Mouse (Mus musculus): ENCODE data around the gene Osm. TPM values are rescaled to one million over a fixed set of nuclear protein-coding genes. Genes with fewer than 3 reads are reported as not detected.

Osm gene
- total RNA-seq (2021), result not detected

DNA sequence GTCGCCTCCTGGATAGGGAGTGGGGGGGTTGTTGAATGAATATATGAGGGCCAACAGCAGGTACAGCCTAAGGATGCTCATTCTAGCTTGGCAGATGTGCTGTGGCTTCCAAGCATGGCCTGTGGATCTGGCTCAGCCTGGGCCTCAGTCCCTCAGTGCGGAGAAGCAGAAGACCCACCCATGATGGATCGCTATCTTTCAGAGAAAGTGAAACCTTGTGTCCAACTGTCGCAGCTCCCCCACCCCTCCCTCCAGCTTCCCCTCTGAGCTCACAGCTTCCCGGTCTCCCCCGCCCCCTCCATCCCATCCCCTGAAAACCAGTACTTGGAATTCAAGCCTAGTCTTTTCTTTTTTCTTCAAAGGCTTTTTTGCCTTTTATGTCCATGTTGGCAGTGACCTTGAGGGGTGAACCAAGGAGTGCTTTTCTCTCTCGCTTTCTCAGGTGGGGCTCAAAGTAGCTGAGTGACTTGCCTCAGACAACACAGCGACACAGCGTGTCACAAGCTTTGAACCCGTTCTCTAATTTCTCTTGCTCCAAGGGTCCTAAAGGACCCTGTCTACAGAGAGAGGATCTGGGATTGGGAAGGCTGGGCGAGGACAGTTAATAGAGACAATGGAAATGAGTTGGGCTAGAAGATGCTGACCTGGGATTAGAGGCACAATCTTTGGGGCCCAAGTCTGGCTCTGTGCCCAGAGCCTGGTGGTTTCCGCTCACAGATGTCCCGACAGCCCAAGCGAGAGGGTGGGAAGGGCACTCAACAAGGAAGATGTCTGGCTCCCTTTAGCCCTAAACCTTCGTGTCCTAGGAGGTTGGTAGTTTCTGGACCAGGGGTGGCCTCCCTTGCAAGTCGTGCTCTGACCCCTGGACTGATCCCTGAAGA is at the start of gene Osm:
Osm (plus strand) TSS at position 756 of the 881 bp plus-strand sequence.
- no peak for DNase-seq
- intact Hi-C loops (cut with DNase I), result no loop called here

DNA sequence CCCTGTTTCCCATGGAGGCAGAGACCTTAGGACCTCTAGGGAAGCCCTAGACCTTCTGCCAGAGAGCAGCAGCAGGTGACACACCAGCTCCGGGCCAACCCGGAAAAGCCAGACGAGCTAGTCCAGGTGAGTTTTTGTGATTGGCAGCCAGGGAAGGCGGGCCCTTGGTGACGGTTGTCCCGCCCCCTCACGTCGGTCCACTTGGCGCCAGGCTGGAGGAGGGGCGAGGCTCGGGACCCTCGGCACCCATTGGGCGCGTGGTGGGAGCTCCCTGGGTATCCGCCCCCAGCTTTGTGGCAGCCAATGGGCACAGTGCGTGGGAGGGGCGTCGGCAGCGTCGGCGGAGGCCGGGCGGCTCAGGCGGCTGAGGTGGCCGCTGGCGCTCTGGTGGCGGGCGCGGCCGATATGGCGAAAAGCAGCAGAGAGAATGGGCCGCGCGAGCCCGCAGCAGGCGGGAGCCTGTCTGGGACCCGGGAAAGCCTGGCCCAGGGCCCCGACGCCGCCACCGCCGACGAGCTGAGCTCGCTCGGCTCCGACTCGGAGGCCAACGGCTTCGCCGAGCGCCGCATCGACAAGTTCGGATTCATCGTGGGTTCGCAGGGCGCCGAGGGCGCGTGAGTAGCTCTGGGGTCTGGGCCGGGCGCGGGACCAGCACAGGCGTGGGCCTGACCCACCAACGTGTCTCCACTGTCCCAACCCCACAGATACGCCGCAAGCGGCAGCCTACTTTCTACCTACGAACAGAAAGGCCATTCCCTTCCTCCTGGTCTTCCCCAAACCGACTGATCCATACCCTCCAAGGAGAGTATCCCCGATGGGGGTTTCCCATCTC is 49.5 kb upstream of the Osm start, which contains the start of gene Tbc1d10a:
Tbc1d10a (plus strand) TSS at position 304 of the 832 bp plus-strand sequence.
- DNase-seq, result peak; percentile 98 to 99
- intact Hi-C loops (cut with DNase I), result loop anchor here (2.0 kb wide), 1 partner anchor 16 kb away; no protein-coding TSS in a partner anchor

DNA sequence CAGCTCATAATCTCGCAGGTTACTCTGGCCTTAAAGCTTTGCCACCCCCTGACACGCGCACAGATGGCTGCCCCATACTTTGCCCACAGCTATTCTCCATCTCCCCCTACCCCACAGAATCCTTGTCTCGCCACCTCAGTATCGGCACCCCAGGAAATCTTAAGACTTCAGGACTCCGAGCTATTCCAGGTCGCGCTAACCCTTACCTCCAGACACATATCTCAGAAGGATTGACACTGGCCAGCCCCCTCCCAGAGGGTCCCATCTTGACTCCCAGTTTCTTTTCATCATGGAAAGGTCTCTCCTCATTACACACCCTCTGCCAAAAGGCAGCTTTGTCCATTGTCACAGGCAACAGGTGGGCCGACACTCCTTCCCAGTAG is 48.9 kb upstream of the Osm start:
- no peak for DNase-seq
- intact Hi-C loops (cut with DNase I), result loop anchor here (2.0 kb wide), 1 partner anchor 15 kb away; no protein-coding TSS in a partner anchor

DNA sequence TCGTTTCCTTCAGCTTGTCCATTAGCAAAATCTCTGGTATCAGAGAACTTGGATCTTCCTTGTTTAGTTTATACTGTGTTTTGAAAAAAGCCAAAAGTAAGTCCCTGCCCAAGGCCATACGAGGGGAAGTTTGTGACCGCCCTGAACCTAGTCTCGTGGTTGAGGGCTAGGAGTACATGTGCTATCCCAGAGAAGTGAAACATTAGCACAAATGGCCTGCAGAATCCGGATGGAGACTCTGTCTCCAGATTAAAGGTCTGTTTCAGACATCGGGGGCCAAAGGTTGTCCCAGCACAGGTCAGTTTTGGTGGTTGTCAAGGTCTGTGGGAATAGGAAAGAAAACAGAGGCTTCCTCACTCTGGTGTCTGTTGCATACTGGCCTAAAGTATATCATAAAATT is 47.0 kb upstream of the Osm start:
- DNase-seq, result no peak
- intact Hi-C loops (cut with DNase I), result no loop called here

DNA sequence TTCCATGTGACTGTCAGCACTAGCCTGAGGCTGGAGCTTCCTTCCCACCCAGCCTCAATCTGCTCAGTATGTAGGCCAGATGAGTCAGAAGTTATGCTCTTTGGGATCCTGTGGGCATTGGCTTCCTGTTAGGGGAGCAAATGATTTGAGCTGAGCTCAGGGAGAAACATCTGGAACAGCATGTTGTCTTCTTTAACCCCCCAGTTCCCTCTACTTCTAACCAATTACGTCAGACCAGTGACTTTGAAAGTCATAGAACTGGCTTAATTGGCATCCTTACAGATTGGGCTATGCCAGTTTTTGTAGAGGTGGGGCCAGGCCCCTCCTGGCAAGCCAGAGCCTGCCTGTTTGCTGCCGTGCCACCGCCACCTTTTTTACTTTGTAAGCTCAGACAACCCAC is 45.5 kb upstream of the Osm start:
- intact Hi-C loops (cut with DNase I), result no loop called here
- DNase-seq, result peak in 1 of 2 experiments; percentile 50

DNA sequence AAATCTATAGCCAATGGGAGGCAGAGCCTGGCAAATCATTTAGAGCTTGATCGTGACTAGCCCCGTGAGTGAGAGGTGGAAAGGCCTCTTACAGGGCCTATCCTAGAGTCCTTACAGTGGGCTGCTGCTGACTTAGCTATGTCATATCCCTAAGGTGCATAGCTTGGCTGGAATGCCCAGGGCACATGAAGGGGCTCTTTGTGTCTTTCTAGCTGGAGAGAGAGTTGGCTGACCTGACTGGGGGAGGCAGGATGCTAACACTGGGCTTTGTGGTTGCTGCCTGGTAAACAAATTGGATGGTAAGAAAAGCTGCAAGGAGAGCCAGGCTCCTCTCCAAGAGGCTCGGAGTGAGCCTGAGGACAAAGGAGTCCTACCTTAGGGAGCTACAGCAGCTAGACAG is 43.5 kb upstream of the Osm start:
- intact Hi-C loops (cut with DNase I), result no loop called here
- no peak for DNase-seq

DNA sequence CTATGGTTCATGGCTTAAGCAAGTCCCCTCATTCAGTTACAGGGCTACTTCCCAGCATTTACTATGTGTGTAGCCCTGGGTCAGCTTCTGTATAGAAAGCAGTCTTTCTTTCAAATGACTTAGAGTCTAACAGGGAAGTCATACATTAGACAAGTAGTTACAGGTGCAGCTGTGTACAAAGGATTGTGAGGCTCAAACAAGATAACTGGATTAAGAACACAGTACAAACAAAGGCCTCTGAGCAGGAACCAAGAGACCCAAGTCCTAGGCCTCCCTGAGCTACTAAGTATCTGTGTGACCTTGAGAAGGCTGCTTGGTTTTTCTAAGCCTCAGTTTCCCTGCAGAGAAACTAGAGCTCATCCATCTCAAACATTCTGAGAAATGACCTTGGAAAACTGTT is 42.8 kb upstream of the Osm start:
- intact Hi-C loops (cut with DNase I), result no loop called here
- no peak for DNase-seq

DNA sequence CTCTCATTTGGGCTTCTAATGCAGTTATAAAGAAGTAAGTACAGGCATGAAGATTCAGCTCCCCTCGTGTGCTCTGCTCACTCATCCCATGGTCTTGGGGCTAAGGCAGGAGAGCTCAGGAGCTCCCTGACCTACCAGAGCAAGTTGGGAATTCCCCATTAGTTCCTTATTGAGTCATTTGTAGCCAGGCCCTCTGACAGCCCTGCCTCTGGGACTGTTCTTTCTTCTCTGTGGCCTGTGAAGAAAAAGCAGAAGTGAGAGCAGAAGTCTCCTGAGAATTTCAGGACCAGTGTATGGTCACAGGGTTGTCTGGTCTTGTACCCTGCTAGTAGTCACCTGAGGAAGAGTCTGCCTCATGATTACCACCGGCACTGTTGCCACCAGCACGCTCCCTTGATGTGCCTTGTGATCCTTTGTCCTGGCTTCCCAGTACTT is 40.6 kb upstream of the Osm start:
- intact Hi-C loops (cut with DNase I), result no loop called here
- no peak for DNase-seq

DNA sequence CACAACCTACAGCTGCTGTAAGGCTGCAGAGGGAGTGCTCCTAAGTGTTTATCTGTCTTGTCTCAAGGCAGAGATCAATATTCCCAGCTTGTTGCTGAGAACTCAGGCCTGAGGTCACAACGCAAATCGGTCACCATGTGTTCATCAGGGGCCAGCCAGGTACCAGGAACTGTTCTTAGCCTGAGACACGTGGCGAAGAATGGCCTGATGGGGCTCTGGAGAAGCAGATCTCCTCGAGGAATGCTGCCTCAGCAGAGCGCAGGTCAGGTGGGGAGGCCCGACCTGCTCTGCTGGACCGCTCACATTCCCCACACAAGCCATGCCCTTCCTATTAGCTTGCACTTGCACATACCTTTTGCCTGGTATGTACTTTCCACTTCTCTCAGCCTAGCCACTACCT is 39.6 kb upstream of the Osm start:
- intact Hi-C loops (cut with DNase I), result no loop called here

DNA sequence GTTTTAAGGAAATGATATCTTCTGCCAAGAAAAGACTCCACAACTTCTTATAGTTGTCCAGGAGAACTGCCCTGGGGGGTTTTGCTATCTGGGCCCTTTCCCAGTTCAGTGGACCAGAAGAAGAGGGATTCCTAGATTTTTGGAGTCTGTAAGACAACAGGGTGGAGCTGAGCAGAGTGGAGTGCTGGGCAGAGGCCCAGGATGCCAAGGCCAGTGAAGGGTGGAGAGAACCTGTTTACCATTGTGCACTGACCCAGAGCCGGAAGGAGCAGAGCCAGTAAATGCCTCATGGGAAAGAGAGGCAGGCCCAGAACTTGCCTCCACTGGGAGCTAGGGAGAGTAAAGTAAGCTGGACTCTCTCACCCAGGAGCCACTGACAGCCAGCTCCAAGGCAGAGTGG is 38.5 kb upstream of the Osm start:
- intact Hi-C loops (cut with DNase I), result no loop called here
- no peak for DNase-seq

More for the DNA sequence above, 39.6 kb upstream of the Osm start:
- no peak for DNase-seq

DNA sequence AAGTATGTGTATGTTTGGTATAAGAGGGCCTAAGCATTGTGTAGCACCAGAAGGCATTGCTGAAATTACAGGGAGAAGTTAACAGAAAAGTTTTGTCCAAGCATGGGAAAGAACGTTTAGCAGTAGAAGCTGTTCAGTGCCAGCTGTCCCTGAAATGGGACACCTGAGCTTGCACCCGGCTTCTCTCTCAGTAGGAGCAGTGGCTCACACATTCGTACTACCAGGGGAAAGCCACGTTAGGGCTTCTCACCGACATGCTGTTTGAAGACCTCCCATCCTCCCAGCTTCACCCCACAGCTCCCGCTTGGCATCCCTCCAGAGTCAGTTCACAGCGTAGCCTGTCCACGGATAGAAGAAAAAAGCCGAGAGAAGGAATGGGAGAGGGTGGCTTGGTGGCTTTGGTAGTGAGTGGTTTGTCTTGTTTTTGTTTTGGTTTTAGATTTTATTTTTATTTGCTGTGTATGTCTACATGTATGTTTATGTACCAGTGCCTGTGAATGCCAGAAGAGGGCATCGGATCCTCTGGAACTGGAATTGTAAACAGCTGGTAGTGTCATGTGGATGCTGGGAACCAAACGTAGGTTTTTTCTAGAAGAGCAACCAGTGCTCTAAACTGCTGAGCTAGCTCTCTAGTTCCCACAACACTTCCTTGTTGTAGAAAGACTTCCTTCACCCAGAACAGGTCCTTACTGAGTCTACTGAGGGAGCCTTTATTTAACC is 34.1 kb upstream of the Osm start:
- intact Hi-C loops (cut with DNase I), result loop anchor here (2.0 kb wide), 1 partner anchor 15 kb away; the partner anchor contains the start of gene Tbc1d10a

DNA sequence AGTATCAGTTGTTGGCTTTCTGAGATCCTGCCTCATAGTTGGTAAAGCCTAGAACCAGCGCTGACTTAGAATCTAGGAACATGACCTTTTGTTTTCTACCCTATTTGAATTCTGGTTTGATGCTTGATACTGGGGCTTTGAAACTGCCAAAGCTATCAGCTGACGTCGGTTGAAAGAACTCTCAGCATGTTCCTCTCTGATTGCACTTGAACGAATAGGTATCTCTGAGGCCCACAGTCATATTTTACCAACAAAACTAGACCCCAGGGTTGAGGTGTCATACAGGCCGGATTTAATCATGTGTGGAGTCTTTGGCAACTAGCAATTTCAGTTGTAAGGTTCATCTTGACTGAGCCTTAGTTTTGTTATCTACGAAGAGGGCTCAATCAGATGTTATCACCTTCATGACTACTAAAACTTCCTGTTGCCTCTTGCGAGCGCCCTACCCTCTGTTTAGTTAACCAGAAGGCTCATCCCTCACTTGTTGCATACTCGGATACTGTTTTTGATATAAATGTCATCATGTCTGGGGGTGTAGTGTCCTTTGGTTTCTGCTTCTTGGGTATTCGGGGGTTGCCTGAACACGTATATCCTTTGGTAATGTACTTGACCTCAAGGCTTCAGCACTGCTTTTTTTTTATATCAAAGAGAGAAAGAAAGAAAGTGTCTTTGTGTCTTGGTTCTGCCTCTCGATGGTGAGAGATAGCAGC is 33.1 kb upstream of the Osm start:
- intact Hi-C loops (cut with DNase I), result loop anchor here (2.0 kb wide), 1 partner anchor 16 kb away; the partner anchor contains the start of gene Tbc1d10a
- no peak for DNase-seq

More for the DNA sequence above, 34.1 kb upstream of the Osm start:
- no peak for DNase-seq

DNA sequence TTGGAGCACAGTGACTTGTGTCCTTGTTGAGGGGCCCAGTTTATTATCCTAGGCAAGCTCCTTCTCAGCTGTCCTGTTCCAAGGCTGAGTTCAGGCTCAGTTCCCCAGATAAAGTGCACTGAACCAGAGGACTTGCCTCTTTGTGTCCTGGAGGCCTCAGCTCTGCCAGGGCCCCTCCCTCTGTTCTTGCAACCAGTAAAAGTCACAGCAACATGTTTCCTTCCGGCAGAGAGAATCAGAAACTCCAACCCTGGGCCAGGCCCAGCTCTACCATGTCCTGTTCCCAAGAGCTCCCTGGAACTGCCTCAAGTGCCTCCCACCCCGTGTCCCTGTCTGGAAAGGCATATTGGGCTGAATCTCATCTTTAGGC is 32.5 kb upstream of the Osm start:
- intact Hi-C loops (cut with DNase I), result loop anchor here (2.0 kb wide), 1 partner anchor 17 kb away; the partner anchor contains the start of gene Tbc1d10a
- peak; percentile 82 to 87 for DNase-seq

DNA sequence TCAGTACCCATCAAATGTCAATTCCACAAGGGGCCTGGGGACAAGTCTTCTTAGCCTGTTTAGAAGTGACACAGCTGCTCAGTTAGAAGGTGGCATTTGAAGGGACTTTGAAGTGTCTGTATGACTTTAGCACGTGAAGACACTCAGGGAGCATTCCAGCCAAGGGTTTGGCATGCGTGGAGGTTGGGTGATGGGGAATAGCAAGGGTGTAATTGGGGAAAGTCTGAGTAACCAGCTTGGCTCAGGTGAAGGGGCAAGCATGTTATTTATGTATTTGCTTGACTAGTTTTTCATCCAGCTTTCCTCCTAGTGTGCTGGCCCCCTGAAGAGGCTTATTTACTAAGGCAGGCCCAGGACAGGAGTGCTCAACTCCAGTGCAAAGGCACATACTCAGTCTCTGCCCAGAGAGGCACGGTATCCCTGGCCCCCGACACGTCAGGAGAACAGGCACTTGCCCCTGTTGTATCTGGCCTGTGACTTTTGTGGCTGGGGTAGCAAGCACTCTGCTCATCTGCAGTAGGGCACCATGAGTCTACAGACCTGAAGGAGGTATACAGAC is 31.0 kb upstream of the Osm start:
- DNase-seq, result no peak
- intact Hi-C loops (cut with DNase I), result no loop called here

DNA sequence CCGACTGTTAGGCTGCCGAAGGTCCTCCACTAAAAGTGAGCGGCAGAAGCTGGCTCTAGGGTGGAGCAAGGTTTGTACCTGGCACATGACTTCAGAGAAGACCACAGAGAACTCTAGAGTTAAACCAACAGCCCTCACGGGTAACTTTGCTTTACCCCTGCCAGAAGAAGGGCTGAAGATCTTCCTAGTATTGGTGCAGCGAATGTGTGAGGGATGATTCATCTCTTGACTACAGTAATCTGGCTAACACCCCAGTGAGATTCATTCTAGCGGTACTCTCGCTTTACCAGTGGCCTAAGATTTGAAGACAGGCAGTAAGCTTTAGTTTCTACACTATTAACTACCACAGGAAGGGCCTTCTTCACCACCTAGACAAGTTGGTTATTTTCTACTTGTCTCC is 30.3 kb upstream of the Osm start:
- intact Hi-C loops (cut with DNase I), result no loop called here
- no peak for DNase-seq

DNA sequence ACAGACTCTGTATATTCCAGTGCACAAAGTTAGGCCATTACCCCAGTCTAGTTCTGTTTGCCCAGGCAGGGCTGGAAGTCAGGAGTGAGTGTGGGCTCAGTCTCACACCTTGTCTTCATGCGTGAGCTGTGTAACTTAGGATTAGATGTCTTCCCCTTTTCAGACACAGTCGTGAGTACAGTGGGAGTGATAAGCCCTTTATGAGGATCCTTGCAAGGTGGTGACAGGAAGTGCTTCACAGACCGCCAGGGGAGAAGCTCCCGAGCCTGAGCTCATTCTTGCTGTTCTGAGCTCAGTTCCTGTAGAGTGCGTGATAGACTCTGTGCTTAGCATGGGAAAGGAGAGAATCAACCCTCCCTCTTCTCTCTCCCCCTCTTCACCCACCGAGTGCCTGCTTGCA is 29.7 kb upstream of the Osm start:
- intact Hi-C loops (cut with DNase I), result no loop called here

DNA sequence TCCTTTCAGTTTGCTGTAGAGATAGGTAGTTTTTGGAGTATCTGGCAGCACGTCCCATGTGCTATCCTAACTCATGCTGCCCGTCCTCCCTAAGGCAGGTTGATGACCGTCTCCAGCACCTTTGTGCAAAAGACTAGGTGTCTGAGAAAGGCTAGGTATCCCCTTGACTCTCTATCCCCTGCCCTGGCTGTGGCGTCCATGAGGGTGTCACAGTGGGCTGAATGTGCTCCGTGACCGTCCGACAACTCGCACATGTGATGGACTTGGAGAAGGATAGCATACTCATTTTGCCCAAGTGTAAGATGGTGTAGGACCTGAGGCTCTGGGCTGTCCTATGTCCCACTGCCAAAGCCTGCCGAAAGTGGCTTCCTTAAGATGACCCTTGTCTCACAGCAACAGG is 28.6 kb upstream of the Osm start:
- no peak for DNase-seq
- intact Hi-C loops (cut with DNase I), result loop anchor here (2.0 kb wide), 1 partner anchor 73 kb away; the partner anchor contains the start of gene Rnf215

More for the DNA sequence above, 29.7 kb upstream of the Osm start:
- no peak for DNase-seq

DNA sequence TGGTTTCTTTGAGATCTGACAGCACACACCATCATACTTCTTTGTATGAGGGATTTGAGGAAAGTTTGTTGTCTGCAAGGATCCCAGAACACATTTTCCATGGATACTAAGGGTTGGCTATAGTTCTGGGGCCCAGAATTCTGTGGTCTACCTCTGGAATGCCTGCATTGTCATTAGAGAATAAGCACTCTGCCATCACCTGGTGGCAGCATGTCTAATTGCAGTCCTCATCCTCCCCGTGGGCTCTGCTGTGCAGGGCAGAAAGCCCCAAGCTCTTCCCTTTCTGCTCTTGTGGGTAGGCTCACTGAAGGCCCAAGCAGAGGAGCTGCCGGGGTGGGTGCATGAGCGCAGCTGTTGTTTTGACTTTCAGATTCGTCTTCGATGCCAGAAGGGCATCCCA is 26.7 kb upstream of the Osm start:
- intact Hi-C loops (cut with DNase I), result loop anchor here (2.0 kb wide), 1 partner anchor 75 kb away; the partner anchor contains the start of gene Rnf215
- DNase-seq, result no peak

DNA sequence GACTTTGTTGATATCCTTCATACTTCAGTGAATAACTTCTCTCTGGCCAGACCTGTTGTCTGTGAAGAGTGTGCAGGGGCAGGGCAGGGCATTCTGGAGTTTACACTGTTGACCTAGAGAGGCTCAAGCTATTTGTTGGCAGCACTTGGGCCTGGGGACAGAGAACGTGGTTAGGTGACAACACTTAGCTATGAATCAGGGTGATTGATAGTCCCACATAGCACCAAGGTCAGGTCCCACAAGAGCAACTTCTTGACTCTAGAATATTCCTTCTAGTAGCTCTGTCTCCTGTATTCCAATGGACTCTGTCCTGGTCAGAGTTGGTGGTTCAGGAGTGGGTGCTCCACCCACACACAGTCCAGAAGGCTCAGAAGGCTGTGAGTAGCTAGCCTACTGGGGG is 25.4 kb upstream of the Osm start:
- no peak for DNase-seq
- intact Hi-C loops (cut with DNase I), result no loop called here

DNA sequence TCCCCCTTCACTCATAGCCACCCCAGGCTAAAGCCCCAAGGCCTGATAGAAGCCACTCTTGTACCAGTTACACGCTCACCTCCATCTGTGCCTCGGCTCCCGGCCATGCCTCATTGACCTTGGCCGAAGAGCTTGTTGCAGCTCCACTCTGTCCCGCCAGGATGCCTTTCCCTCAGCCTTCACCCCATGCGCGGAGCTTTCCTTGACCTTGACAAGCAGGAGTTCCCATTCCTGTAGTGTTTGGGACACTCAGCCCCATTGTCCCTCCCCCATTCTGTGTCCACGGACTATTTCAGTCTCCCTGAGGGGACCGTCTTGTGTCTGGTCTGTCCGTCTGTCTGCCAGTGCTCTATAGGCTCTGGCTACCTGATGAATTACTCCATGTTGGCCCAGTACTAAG is 23.1 kb upstream of the Osm start:
- no peak for DNase-seq
- intact Hi-C loops (cut with DNase I), result no loop called here

All from heart, postnatal 10 days (tissue).